Mouse (Mus musculus) brain, adult 2 months (tissue): ENCODE data around the gene Sec1.
A peak's percentile ranks its signal among the peaks of the same experiment; 100 is the strongest.

Source experiments
- DNase-seq: peaks from one replicate; pipeline ENCODE4 v3.0.0; 2011; ENCODE audit warnings: low read depth, low spot score

The Sec1 gene

GRCm38 (mm10) chr7:45704730-45705442 is 10.7 kb upstream of the Sec1 start, which contains the start of gene Dbp:
Gene Dbp (plus strand): TSS chr7:45705088.
- DNase-seq: peak; percentile 100

GRCm38 (mm10) chr7:45704046-45704559 is 9.9 kb upstream of the Sec1 start:
- DNase-seq: peak; percentile 97

GRCm38 (mm10) chr7:45703521-45704033 is 9.4 kb upstream of the Sec1 start:
- DNase-seq: no peak

GRCm38 (mm10) chr7:45702809-45703520 is 8.8 kb upstream of the Sec1 start:
- no peak for DNase-seq

GRCm38 (mm10) chr7:45702316-45702715 is 8.1 kb upstream of the Sec1 start:
- no peak for DNase-seq

- DNase-seq: no peak
Observed at GRCm38 (mm10) chr7:45701607-45702006, 7.4 kb upstream of the Sec1 start.

GRCm38 (mm10) chr7:45701072-45701471 is 6.9 kb upstream of the Sec1 start:
- DNase-seq: no peak

- peak; percentile 94 for DNase-seq
Observed at GRCm38 (mm10) chr7:45700301-45701015, 6.3 kb upstream of the Sec1 start.

GRCm38 (mm10) chr7:45699523-45700141 is 5.4 kb upstream of the Sec1 start, which contains the start of gene Car11:
Gene Car11 (plus strand): TSS chr7:45699843.
- DNase-seq: peak; percentile 78

GRCm38 (mm10) chr7:45697894-45698293 is 3.7 kb upstream of the Sec1 start:
- no peak for DNase-seq

GRCm38 (mm10) chr7:45695098-45695497 is 896 bp upstream of the Sec1 start:
- no peak for DNase-seq

GRCm38 (mm10) chr7:45692364-45692763 is 1.8 kb downstream of the Sec1 start:
- DNase-seq: no peak

GRCm38 (mm10) chr7:45689800-45690199 is 4.4 kb downstream of the Sec1 start:
- DNase-seq: no peak

- DNase-seq: no peak
Observed at GRCm38 (mm10) chr7:45689099-45689498, 5.1 kb downstream of the Sec1 start.

- no peak for DNase-seq
Observed at GRCm38 (mm10) chr7:45686841-45687240, 7.4 kb downstream of the Sec1 start.

- no peak for DNase-seq
Observed at GRCm38 (mm10) chr7:45685811-45686210, 8.4 kb downstream of the Sec1 start.

GRCm38 (mm10) chr7:45683396-45684050 is 10.7 kb downstream of the Sec1 start, which contains the start of gene Ntn5:
Gene Ntn5 (plus strand): TSS chr7:45684022.
- DNase-seq: no peak

GRCm38 (mm10) chr7:45682144-45683126 is 11.8 kb downstream of the Sec1 start:
- DNase-seq: peak; percentile 96

GRCm38 (mm10) chr7:45681046-45681736 is 13.0 kb downstream of the Sec1 start:
- DNase-seq: peak; percentile 81
